Mouse (Mus musculus) liver, embryonic 11.5 days (tissue): ENCODE results near the gene Kdm2a. TPM values are rescaled to one million over a fixed set of nuclear protein-coding genes. Genes with fewer than 3 reads are reported as not detected.
"Not testable (repeated sequence)": the region's sequence is repeated elsewhere in the genome, so short reads cannot be mapped to it uniquely, and the experiment has no call there.

ENCODE experiments used
- ATAC-seq: fragments of 200-750 bp; cut with Nextera tagmentation; replicated peaks from 2 replicates; pipeline ENCODE4 v1.8.0; 2017; ENCODE audit warnings: moderate number of reproducible peaks, mild to moderate bottlenecking, moderate TSS enrichment, moderate library complexity; ENCODE audit not compliant: low FRiP score
- DNase-seq: peaks from one replicate; pipeline ENCODE4 v3.0.0-alpha.2; 2017; ENCODE audit warnings: low spot score
- H3K27ac ChIP-seq: fragments of 300-500 bp; sonication (generic); 2 replicates; pipeline ENCODE4 v1.5.1; 2014; ENCODE audit warnings: mild to moderate bottlenecking, low read depth, low read length, control low read depth
- H3K27me3 ChIP-seq: fragments of 300-500 bp; sonication (generic); replicated peaks from 2 replicates; pipeline ENCODE4 v1.6.1; 2014; ENCODE audit warnings: low read length, mixed read lengths; ENCODE audit not compliant: control insufficient read depth, insufficient read depth
- H3K36me3 ChIP-seq: fragments of 300-500 bp; sonication (generic); 2 replicates; pipeline ENCODE4 v1.6.1; 2014; ENCODE audit warnings: mild to moderate bottlenecking, low read length, moderate library complexity, mixed read lengths; ENCODE audit not compliant: control insufficient read depth, insufficient read depth
- H3K4me1 ChIP-seq: fragments of 300-500 bp; sonication (generic); replicated peaks from 2 replicates; pipeline ENCODE4 v1.6.1; 2014; ENCODE audit warnings: low read length, mixed read lengths; ENCODE audit not compliant: control insufficient read depth, insufficient read depth
- H3K4me2 ChIP-seq: fragments of 300-500 bp; sonication (generic); 2 replicates; pipeline ENCODE4 v1.6.1; 2014; ENCODE audit warnings: mild to moderate bottlenecking, control low read depth, moderate library complexity
- H3K4me3 ChIP-seq: fragments of 300-500 bp; sonication (generic); 2 replicates; pipeline ENCODE4 v1.5.1; 2014; ENCODE audit warnings: low read depth, low read length, control low read depth
- H3K9ac ChIP-seq: fragments of 300-500 bp; sonication (generic); 2 replicates; pipeline ENCODE4 v1.6.1; 2014; ENCODE audit warnings: low read depth, low read length, control low read depth
- H3K9me3 ChIP-seq: fragments of 300-500 bp; sonication (generic); 2 replicates; pipeline ENCODE4 v1.6.1; 2016; ENCODE audit warnings: low read length, inconsistent platforms, mixed read lengths; ENCODE audit not compliant: control insufficient read depth
- WGBS: fragments of 180-500 bp; shearing (Covaris S2); extraction: QIAGEN DNeasy Blood & Tissue Kit; methylation state at CpG from one replicate; pipeline ENCODE4 v1.1.7; 2014; 5-methylcytosine and 5-hydroxymethylcytosine counted together
- polyA plus RNA-seq: library from polyadenylated mRNA; unstranded; fragments of >200 nt; fragmentation: Nextera tagmentation; extraction: Ambion mirVana; gene quantifications from 2 replicates; pipeline ENCODE4 v1.2.1, GENCODE M21; 2014

Gene Kdm2a
- polyA plus RNA-seq, 1 experiment from 2014 or later: 40.2 TPM

DNA sequence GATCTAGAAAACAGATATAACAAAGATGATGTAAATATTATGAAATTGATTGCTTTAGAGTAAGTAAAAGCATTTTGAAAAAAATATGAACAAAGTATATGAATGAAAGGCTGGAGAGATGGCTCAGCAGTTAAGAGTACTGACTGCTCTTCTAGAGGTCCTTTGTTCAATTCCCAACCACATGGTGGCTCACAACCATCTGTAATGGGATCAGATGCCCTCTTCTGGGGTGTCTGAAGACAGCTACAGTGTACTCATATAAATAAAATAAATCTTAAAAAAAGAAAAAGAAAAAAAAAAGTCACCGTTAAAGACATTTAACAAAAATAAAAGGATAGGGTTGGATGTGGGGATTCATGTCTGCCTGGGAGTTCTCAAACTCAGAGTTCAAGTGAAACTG lies 15.8 kb downstream of the Kdm2a start:
- DNase-seq, ATAC-seq, H3K36me3 ChIP-seq, H3K27me3 ChIP-seq, H3K9me3 ChIP-seq, H3K4me1 ChIP-seq, H3K9ac ChIP-seq, H3K4me3 ChIP-seq, H3K4me2 ChIP-seq, H3K27ac ChIP-seq: not testable (repeated sequence)
- WGBS: 88% methylated on average over 1 of the region's 1 CpGs

DNA sequence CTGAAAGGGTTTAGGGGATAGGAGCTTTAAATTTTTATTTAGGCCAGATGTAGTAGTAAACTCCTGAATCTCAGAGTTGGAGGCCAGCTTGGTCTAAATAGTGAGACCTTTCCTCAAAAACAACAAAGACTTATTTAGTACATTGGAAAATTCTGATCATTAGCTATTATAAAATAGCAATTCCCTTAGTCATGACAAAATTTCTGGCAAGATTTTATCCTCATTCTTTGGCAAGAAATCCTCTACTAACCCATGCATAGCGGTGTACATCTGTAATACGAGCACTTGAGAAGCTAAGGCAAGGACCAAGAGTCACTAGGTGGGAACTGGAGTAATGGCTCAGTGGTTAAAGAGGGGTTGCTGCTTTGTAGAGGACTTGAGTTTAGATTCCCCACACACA lies 27.4 kb downstream of the Kdm2a start:
- no peak overlapping the region for H3K4me2 ChIP-seq
- H3K4me3 ChIP-seq: no peak overlapping the region
- no peak overlapping the region for H3K9ac ChIP-seq
- no peak for DNase-seq
- no peaks in the 10 kb centered on the region for H3K36me3 ChIP-seq
- no peaks in the 10 kb centered on the region for H3K4me1 ChIP-seq
- no peaks in the 10 kb centered on the region for H3K27me3 ChIP-seq
- no peak for ATAC-seq
- H3K27ac ChIP-seq: no peak overlapping the region
- H3K9me3 ChIP-seq: no peaks in the 10 kb centered on the region
- WGBS: 82% methylated on average over 2 of the region's 2 CpGs

DNA sequence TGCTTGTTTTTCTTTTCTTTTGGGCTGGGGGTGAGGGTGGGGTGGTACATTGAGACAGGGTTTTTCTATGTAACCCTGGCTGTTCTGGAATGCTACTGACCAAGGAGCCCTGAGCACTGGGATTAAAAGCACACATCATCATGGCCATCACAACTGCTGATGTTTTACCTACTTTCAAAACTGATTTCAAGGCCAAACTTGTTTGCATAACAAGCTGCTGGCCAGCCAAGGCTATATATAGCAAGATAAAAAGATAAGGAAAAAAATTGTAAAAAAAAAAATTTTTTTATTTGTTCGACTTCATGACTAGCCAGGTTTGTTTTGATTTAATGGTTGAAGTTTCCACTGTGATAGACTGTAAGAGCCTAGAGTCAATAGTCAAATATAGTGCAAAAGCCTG lies 27.8 kb downstream of the Kdm2a start:
- 70% methylated on average over 1 of the region's 1 CpGs for WGBS
- Histone ChIP-seq H3K36me3 (no peaks in the 10 kb centered on the region), H3K9me3 (no peaks in the 10 kb centered on the region), H3K4me1 (no peaks in the 10 kb centered on the region), H3K27ac (no peak overlapping the region), H3K4me2 (no peak overlapping the region), H3K4me3 (no peak overlapping the region), H3K27me3 (no peaks in the 10 kb centered on the region), H3K9ac (no peak overlapping the region)
- no peak for ATAC-seq
- no peak for DNase-seq

DNA sequence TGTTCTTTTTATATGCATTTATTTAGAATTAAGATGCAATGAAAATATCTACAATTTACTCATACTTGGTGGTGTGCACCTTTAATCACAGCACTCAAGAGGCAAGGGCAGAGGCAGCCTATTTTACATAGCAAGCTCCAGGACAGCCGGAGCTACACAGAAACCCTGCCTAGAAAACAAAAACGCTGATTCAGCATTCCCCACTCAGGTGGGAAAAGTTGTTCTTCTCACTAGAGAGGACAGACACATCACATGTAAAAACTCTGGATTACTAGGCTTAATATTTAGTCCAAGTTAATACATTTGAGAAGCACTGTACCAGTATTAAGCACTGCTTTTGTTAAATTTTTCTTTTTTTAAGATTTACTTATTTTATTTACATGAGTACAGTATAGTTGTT lies 48.6 kb downstream of the Kdm2a start:
- 81% methylated on average over 2 of the region's 2 CpGs for WGBS
- H3K9ac ChIP-seq: no peak overlapping the region
- DNase-seq (no peak), ATAC-seq (no peak)
- no peaks in the 10 kb centered on the region for H3K4me1 ChIP-seq
- no peak overlapping the region for H3K27ac ChIP-seq
- no peak overlapping the region for H3K4me2 ChIP-seq
- H3K36me3 ChIP-seq: peaks cover 22% of the 10 kb centered on the region
- H3K27me3 ChIP-seq: no peaks in the 10 kb centered on the region
- H3K4me3 ChIP-seq: no peak overlapping the region
- H3K9me3 ChIP-seq: no peaks in the 10 kb centered on the region

DNA sequence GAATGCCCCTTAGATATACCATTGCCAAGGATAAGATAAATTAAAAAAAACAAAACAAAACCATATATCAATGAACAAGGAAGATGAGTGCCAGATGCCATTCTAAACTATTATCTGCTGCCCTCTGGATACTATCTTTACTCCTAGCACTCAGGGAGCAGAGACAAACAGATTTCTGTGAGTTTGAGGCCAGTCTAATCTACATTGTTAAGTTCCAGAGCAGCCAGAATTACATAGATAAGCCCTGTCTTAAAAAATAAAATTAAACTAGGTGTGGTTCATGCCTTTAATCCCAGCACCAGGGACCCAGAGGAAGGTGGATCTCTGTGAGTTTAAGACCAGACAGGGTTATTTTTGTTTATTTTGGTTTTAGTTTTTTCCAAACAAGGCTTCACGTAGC lies 51.6 kb downstream of the Kdm2a start:
- no peak for ATAC-seq
- H3K27me3 ChIP-seq: no peaks in the 10 kb centered on the region
- H3K4me2 ChIP-seq: no peak overlapping the region
- 85% methylated on average over 1 of the region's 1 CpGs for WGBS
- no peaks in the 10 kb centered on the region for H3K4me1 ChIP-seq
- H3K36me3 ChIP-seq: peaks cover 22% of the 10 kb centered on the region
- H3K4me3 ChIP-seq: no peak overlapping the region
- no peaks in the 10 kb centered on the region for H3K9me3 ChIP-seq
- H3K27ac ChIP-seq: no peak overlapping the region
- DNase-seq: no peak
- H3K9ac ChIP-seq: no peak overlapping the region

DNA sequence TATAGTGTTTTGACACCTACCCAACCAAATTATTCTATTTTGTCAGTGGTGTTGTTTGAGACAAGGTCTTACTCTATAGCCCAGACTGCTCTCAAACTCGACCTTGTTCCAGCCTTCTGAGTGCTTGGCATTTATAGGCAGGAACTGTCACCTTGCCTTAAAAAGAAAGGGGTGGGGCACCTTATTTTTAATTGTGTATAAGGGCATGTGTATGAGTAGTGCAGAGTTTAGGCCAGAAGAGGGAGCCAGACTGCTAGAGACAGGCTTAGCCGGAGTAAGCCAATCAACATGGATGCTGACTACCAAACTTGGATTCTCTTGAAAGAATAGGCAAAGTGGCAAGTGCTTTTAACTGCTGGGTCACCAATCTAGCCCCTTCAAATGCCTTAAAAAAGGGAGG lies 59.9 kb downstream of the Kdm2a start:
- peaks cover 18% of the 10 kb centered on the region; the same call in 1 of the 2 replicates for H3K36me3 ChIP-seq
- WGBS: 36% methylated on average over 2 of the region's 2 CpGs
- H3K4me2 ChIP-seq: no peak overlapping the region
- H3K4me3 ChIP-seq: no peak overlapping the region
- peaks cover 9% of the 10 kb centered on the region; the same call in 1 of the 2 replicates for H3K4me1 ChIP-seq
- no peak overlapping the region for H3K27ac ChIP-seq
- H3K9ac ChIP-seq: no peak overlapping the region
- DNase-seq (no peak), ATAC-seq (no peak)
- no peaks in the 10 kb centered on the region for H3K27me3 ChIP-seq
- no peaks in the 10 kb centered on the region for H3K9me3 ChIP-seq

DNA sequence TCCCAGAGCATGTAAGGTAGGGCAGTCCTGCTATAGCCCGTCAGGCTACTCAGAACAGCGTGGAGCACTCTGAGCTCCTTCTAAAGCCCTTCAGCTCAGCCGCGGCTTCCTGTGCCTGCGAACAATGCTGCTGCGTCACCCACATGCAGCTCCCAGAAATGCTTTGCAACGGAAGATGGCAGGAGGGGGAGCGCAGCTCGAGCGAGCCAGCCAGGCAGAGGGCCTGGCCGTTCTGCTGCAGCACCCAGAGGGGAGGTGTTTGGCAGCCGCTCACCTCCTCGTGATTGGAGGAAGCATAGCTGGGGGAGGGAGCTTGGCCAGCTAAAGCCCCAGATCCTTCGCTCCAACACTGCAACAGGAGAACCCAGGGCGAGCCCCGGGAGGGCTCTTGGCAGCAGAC lies 64.3 kb downstream of the Kdm2a start:
- ATAC-seq: peak; percentile 97
- H3K9me3 ChIP-seq: no peaks in the 10 kb centered on the region
- H3K4me3 ChIP-seq: peak overlapping the region; percentile 53
- under 1% methylated on average over 16 of the region's 16 CpGs for WGBS
- H3K4me1 ChIP-seq: peaks cover 21% of the 10 kb centered on the region
- peak overlapping the region; percentile 61 for H3K4me2 ChIP-seq
- H3K36me3 ChIP-seq: peaks cover 7% of the 10 kb centered on the region
- peak overlapping the region; percentile 67 for H3K9ac ChIP-seq
- H3K27me3 ChIP-seq: no peaks in the 10 kb centered on the region
- H3K27ac ChIP-seq: peak overlapping the region; percentile 84
- peak; percentile 85 for DNase-seq

DNA sequence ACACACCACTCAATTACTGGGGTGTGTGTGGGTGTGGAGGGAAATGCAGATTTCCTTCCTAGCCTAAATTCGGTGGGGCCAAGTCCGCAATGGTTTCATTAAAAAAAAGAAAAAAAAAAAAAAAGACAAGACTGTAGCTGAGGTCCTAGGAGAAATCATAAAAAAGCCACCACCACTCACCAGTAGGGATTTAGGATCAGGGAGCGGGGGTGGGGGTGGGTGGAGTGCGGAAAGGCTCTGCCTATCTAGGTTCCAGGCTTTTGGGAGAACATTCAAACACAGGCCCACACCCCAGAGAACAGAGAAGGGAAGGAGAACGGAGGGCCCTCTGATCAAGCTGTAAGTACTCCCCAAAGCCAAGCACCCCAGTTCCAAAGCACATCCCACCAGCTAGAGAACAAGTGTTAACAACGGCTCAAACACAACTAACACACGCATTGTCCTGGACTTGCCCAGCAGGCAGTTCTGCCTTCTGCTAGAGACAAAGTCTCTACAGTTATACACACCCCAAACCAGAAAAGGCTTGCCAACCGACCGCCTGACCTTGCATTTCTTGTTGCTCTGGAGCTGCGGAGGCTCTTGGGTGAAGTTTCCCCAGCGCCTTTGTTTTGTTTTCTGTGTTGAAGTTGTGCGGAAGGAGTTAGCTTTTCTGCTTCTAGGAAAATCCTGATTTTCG lies 64.8 kb downstream of the Kdm2a start:
- ATAC-seq: peak; percentile 42
- under 1% methylated on average over 13 of the region's 13 CpGs for WGBS
- peak overlapping the region; percentile 53 for H3K4me3 ChIP-seq
- H3K27me3 ChIP-seq: no peaks in the 10 kb centered on the region
- H3K9ac ChIP-seq: peak overlapping the region; percentile 67
- H3K4me2 ChIP-seq: peak overlapping the region; percentile 61
- H3K36me3 ChIP-seq: peaks cover 11% of the 10 kb centered on the region
- DNase-seq: peak; percentile 55
- H3K4me1 ChIP-seq: peaks cover 21% of the 10 kb centered on the region
- peak overlapping the region; percentile 84 for H3K27ac ChIP-seq
- no peaks in the 10 kb centered on the region for H3K9me3 ChIP-seq

DNA sequence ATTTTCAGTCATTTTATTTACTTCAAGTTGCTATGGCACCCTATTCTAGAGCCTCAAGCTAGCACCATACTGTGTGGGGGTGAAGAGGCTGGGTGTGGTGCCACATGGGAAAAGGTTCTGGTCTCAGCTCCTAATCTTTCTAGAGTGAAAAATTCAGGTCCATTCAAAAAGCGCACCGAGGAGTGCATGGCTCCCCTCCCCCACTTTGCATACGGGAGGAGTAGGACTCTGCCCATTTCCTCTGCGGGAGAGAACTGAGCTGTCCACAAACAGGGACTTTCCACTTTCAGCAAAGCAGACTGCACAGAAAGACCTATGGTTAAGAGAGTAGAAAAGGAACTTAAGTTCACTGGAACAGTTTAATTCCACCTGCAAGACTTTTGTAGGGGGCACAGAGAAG lies 65.4 kb downstream of the Kdm2a start:
- H3K4me1 ChIP-seq: peaks cover 21% of the 10 kb centered on the region
- peaks cover 16% of the 10 kb centered on the region for H3K36me3 ChIP-seq
- H3K4me2 ChIP-seq: peak overlapping the region; percentile 61
- H3K27ac ChIP-seq: peak overlapping the region; percentile 84
- WGBS: 0% methylated on average over 4 of the region's 4 CpGs
- no peaks in the 10 kb centered on the region for H3K9me3 ChIP-seq
- H3K4me3 ChIP-seq: peak overlapping the region; percentile 53
- DNase-seq: peak; percentile 49
- no peaks in the 10 kb centered on the region for H3K27me3 ChIP-seq
- H3K9ac ChIP-seq: peak overlapping the region; percentile 67
- ATAC-seq: peak; percentile 37; the same call in 1 of the 2 replicates
